Comparison of ENCODE assay signal across 15 mouse cellular contexts in the genomic region with DNA sequence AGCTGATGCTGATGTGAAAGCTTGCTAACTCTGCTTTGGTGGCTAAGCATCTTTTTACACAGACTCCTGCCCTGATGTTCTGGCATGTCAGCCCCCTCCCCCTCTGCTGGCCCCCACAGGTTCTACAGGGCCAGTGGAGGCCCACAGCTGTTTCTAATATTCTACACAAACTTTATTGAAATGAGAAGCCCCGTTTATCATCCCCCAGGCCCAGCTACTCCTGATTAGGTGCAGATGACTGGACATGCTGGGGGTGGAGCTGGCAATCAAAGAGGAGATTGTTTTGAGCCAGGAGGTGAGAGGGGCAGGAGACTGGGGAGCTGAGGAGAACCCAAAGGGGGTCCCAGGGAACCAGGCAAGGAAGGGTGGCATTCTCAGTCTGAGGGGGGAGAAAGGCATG. TPM values are rescaled to one million over a fixed set of nuclear protein-coding genes. Genes with fewer than 3 reads are reported as not detected.
A peak's percentile ranks its signal among the peaks of the same experiment; 100 is the strongest.
DNase-seq lines count a peak whose midpoint lies in the region; ATAC-seq and TF ChIP-seq lines count a peak whose summit lies in the region.
"Had no signal": no experiment of that assay in that cellular context is flagged by ENCODE, and none has a peak within 500 bp of the region (broad histone marks: within the 10 kb centered on the region; RNA-seq: fewer than 3 reads in every experiment).

No protein-coding gene starts in this region.

- no peak for ATAC-seq in hindbrain, embryonic 13.5 days (ENCODE audit: low FRiP score)
- ATAC-seq in hindbrain, embryonic 16.5 days, result no peak
- ATAC-seq in neural tube, embryonic 13.5 days (ENCODE audit: low read depth), result no peak
- no peak for ATAC-seq in kidney, embryonic 16.5 days (ENCODE audit: low FRiP score, low TSS enrichment)
- ATAC-seq: midbrain, embryonic 13.5 days had no signal

- H3K36me3 ChIP-seq in hindbrain, embryonic 13.5 days, result no peaks in the 10 kb centered on the region
- no peaks in the 10 kb centered on the region for H3K36me3 ChIP-seq in hindbrain, embryonic 16.5 days (ENCODE audit: control insufficient read depth, insufficient read depth, low read length)
- H3K36me3 ChIP-seq in neural tube, embryonic 13.5 days, result no peaks in the 10 kb centered on the region
- no peaks in the 10 kb centered on the region for H3K36me3 ChIP-seq in kidney, embryonic 16.5 days (ENCODE audit: insufficient read depth, low read length)
- H3K36me3 ChIP-seq: midbrain, embryonic 13.5 days had no signal

- 0 out of 2 replicates have a peak overlapping the region, but pooled peaks have one; percentile 35 for H3K27ac ChIP-seq in hindbrain, embryonic 13.5 days
- no peak overlapping the region for H3K27ac ChIP-seq in hindbrain, embryonic 16.5 days (ENCODE audit: low read depth, low read length)
- H3K27ac ChIP-seq in neural tube, embryonic 13.5 days (replicated peaks), result peak overlapping the region; percentile 73
- H3K27ac ChIP-seq in cerebellum, adult 2 months (ENCODE audit: insufficient read depth, low read length), result no peak overlapping the region
- no peak overlapping the region for H3K27ac ChIP-seq in kidney, embryonic 16.5 days (ENCODE audit: low read length)
- H3K27ac ChIP-seq: gastrocnemius, adult 2 months; midbrain, embryonic 13.5 days had no signal

- TF ChIP-seq CTCF in cerebellum, adult 2 months (IDR thresholded peaks at IDR 0.05; ENCODE audit: borderline replicate concordance, insufficient read depth, low read depth, low read length), result no peak

- H3K9me3 ChIP-seq in hindbrain, embryonic 13.5 days, result no peaks in the 10 kb centered on the region
- no peaks in the 10 kb centered on the region for H3K9me3 ChIP-seq in hindbrain, embryonic 16.5 days (ENCODE audit: control insufficient read depth, low read length)
- no peaks in the 10 kb centered on the region for H3K9me3 ChIP-seq in neural tube, embryonic 13.5 days
- no peaks in the 10 kb centered on the region for H3K9me3 ChIP-seq in kidney, embryonic 16.5 days (ENCODE audit: low read length)
- H3K9me3 ChIP-seq: midbrain, embryonic 13.5 days had no signal

- H3K4me2 ChIP-seq in hindbrain, embryonic 13.5 days, result no peak overlapping the region
- H3K4me2 ChIP-seq in hindbrain, embryonic 16.5 days (ENCODE audit: low read length), result no peak overlapping the region
- H3K4me2 ChIP-seq in neural tube, embryonic 13.5 days, result no peak overlapping the region
- H3K4me2 ChIP-seq in kidney, embryonic 16.5 days (replicated peaks; ENCODE audit: low read depth, low read length), result no peak overlapping the region
- H3K4me2 ChIP-seq: heart, embryonic 11.5 days; midbrain, embryonic 13.5 days had no signal

- H3K4me1 ChIP-seq in hindbrain, embryonic 13.5 days (replicated peaks), result peaks cover 4% of the 10 kb centered on the region
- peaks cover under 1% of the 10 kb centered on the region; the same call in 1 of the 2 replicates for H3K4me1 ChIP-seq in hindbrain, embryonic 16.5 days (ENCODE audit: control insufficient read depth, insufficient read depth, low read depth, low read length)
- peaks cover 8% of the 10 kb centered on the region for H3K4me1 ChIP-seq in neural tube, embryonic 13.5 days (replicated peaks)
- no peaks in the 10 kb centered on the region for H3K4me1 ChIP-seq in cerebellum, adult 2 months (ENCODE audit: control insufficient read depth, insufficient read depth, low read length)
- H3K4me1 ChIP-seq in kidney, embryonic 16.5 days (ENCODE audit: insufficient read depth, low read length), result no peaks in the 10 kb centered on the region
- H3K4me1 ChIP-seq: midbrain, embryonic 13.5 days had no signal

- no peak overlapping the region for H3K9ac ChIP-seq in hindbrain, embryonic 13.5 days
- no peak overlapping the region for H3K9ac ChIP-seq in hindbrain, embryonic 16.5 days (ENCODE audit: low read depth, low read length)
- H3K9ac ChIP-seq in neural tube, embryonic 13.5 days, result no peak overlapping the region
- H3K9ac ChIP-seq in kidney, embryonic 16.5 days (replicated peaks; ENCODE audit: low read length), result no peak overlapping the region
- H3K9ac ChIP-seq: midbrain, embryonic 13.5 days had no signal

- no peak overlapping the region for H3K4me3 ChIP-seq in hindbrain, embryonic 13.5 days
- no peak overlapping the region for H3K4me3 ChIP-seq in hindbrain, embryonic 16.5 days (ENCODE audit: low read length)
- H3K4me3 ChIP-seq in neural tube, embryonic 13.5 days, result no peak overlapping the region
- H3K4me3 ChIP-seq in cerebellum, adult 2 months (replicated peaks; ENCODE audit: insufficient read depth, low read depth, low read length), result no peak overlapping the region
- H3K4me3 ChIP-seq in kidney, embryonic 16.5 days (ENCODE audit: low read length), result no peak overlapping the region
- H3K4me3 ChIP-seq: gastrocnemius, adult 2 months; midbrain, embryonic 13.5 days had no signal

- DNase-seq in embryo, embryonic 11 days, result peak; percentile 86
- DNase-seq in forelimb bud, embryonic 11.5 days (ENCODE audit: low read depth, low spot score), result peak; percentile 89
- DNase-seq in cerebellum, adult 2 months, result no peak
- DNase-seq in Muller cell, postnatal 12 days (ENCODE audit: inconsistent ontology term), result no peak
- DNase-seq: cerebellum, postnatal 14 days; gastrocnemius, adult 2 months; kidney, postnatal 14 days; liver had no signal

- no peak for TF ChIP-seq POLR2A in cerebellum, adult 2 months (IDR thresholded peaks at IDR 0.05; ENCODE audit: borderline replicate concordance, insufficient read depth, low read length)

- 19% methylated on average over 1 of the region's 1 CpGs for WGBS in hindbrain, embryonic 13.5 days
- 15% methylated on average over 1 of the region's 1 CpGs for WGBS in hindbrain, embryonic 16.5 days
- WGBS in neural tube, embryonic 13.5 days, result 20% methylated on average over 1 of the region's 1 CpGs
- 6% methylated on average over 1 of the region's 1 CpGs for WGBS in cerebellum, adult 2 months
- WGBS in kidney, embryonic 16.5 days, result 33% methylated on average over 1 of the region's 1 CpGs

- H3K27me3 ChIP-seq in hindbrain, embryonic 13.5 days, result peaks cover 24% of the 10 kb centered on the region
- H3K27me3 ChIP-seq in hindbrain, embryonic 16.5 days (replicated peaks; ENCODE audit: control insufficient read depth, insufficient read depth, low read length), result no peaks in the 10 kb centered on the region; the same call in 1 of the 2 replicates
- H3K27me3 ChIP-seq in neural tube, embryonic 13.5 days, result no peaks in the 10 kb centered on the region
- no peaks in the 10 kb centered on the region for H3K27me3 ChIP-seq in cerebellum, adult 2 months (ENCODE audit: control insufficient read depth, insufficient read depth, low read length)
- no peaks in the 10 kb centered on the region for H3K27me3 ChIP-seq in kidney, embryonic 16.5 days (ENCODE audit: insufficient read depth, low read length)
- H3K27me3 ChIP-seq: midbrain, embryonic 13.5 days had no signal

RNA-seq across cellular contexts. Expression of gene Gm1113, which starts 11.7 kb away (rescaled TPM):
- polyA plus RNA-seq in hindbrain, embryonic 13.5 days (2015; fragmentation: Nextera tagmentation; extraction: Ambion mirVana), result not detected in 2 replicates
- not detected in 2 replicates for polyA plus RNA-seq in hindbrain, embryonic 16.5 days (2015; fragmentation: Nextera tagmentation; extraction: Ambion mirVana)
- not detected in 2 replicates for polyA plus RNA-seq in neural tube, embryonic 13.5 days (2015; fragmentation: Nextera tagmentation; extraction: Ambion mirVana)
- polyA plus RNA-seq in cerebellum, adult 2 months (2012; rRNA removed), result not detected in 2 replicates
- not detected in 2 replicates for polyA plus RNA-seq in kidney, embryonic 16.5 days (2015; fragmentation: Nextera tagmentation; extraction: Ambion mirVana)
- polyA plus RNA-seq: heart, embryonic 11.5 days; lung, embryonic 16.5 days; midbrain, embryonic 13.5 days had no signal

RNA-seq across cellular contexts. Expression of gene Ddx25, which starts 28.5 kb away (rescaled TPM):
- polyA plus RNA-seq in hindbrain, embryonic 13.5 days (2015; fragmentation: Nextera tagmentation; extraction: Ambion mirVana), result 23.5 and 24.1 TPM in 2 replicates
- polyA plus RNA-seq in hindbrain, embryonic 16.5 days (2015; fragmentation: Nextera tagmentation; extraction: Ambion mirVana), result 28.6 and 30.1 TPM in 2 replicates
- 25.1 and 25.8 TPM in 2 replicates for polyA plus RNA-seq in neural tube, embryonic 13.5 days (2015; fragmentation: Nextera tagmentation; extraction: Ambion mirVana)
- polyA plus RNA-seq in cerebellum, adult 2 months (2012; rRNA removed), result 19.2 TPM in 2 replicates
- polyA plus RNA-seq in kidney, embryonic 16.5 days (2015; fragmentation: Nextera tagmentation; extraction: Ambion mirVana), result 2.3 TPM in 2 replicates

RNA-seq across cellular contexts. Expression of gene Pus3, which starts 28.6 kb away (rescaled TPM):
- polyA plus RNA-seq in hindbrain, embryonic 13.5 days (2015; fragmentation: Nextera tagmentation; extraction: Ambion mirVana), result 15.1 and 18.1 TPM in 2 replicates
- 14.1 and 15.2 TPM in 2 replicates for polyA plus RNA-seq in hindbrain, embryonic 16.5 days (2015; fragmentation: Nextera tagmentation; extraction: Ambion mirVana)
- 15.9 and 17.7 TPM in 2 replicates for polyA plus RNA-seq in neural tube, embryonic 13.5 days (2015; fragmentation: Nextera tagmentation; extraction: Ambion mirVana)
- polyA plus RNA-seq in cerebellum, adult 2 months (2012; rRNA removed), result 13.1 and 13.7 TPM in 2 replicates
- 20.6 and 24.0 TPM in 2 replicates for polyA plus RNA-seq in kidney, embryonic 16.5 days (2015; fragmentation: Nextera tagmentation; extraction: Ambion mirVana)

RNA-seq across cellular contexts. Expression of gene Pate2, which starts 40.3 kb away (rescaled TPM):
- 1.5 and 2.2 TPM in 2 replicates for polyA plus RNA-seq in hindbrain, embryonic 13.5 days (2015; fragmentation: Nextera tagmentation; extraction: Ambion mirVana)
- 0.73 and 0.77 TPM in 2 replicates for polyA plus RNA-seq in hindbrain, embryonic 16.5 days (2015; fragmentation: Nextera tagmentation; extraction: Ambion mirVana)
- polyA plus RNA-seq in neural tube, embryonic 13.5 days (2015; fragmentation: Nextera tagmentation; extraction: Ambion mirVana), result 1.1 and 1.6 TPM in 2 replicates
- 0.31 and 0.32 TPM in 2 replicates for polyA plus RNA-seq in cerebellum, adult 2 months (2012; rRNA removed)
- polyA plus RNA-seq in kidney, embryonic 16.5 days (2015; fragmentation: Nextera tagmentation; extraction: Ambion mirVana), result 0.57 and 0.84 TPM in 2 replicates

RNA-seq across cellular contexts. Expression of gene Hyls1, which starts 40.4 kb away (rescaled TPM):
- polyA plus RNA-seq in hindbrain, embryonic 13.5 days (2015; fragmentation: Nextera tagmentation; extraction: Ambion mirVana), result 19.7 and 21.3 TPM in 2 replicates
- 14.8 and 17.6 TPM in 2 replicates for polyA plus RNA-seq in hindbrain, embryonic 16.5 days (2015; fragmentation: Nextera tagmentation; extraction: Ambion mirVana)
- polyA plus RNA-seq in neural tube, embryonic 13.5 days (2015; fragmentation: Nextera tagmentation; extraction: Ambion mirVana), result 18.6 and 21.2 TPM in 2 replicates
- 7.7 and 8.6 TPM in 2 replicates for polyA plus RNA-seq in cerebellum, adult 2 months (2012; rRNA removed)
- 15.3 and 16.4 TPM in 2 replicates for polyA plus RNA-seq in kidney, embryonic 16.5 days (2015; fragmentation: Nextera tagmentation; extraction: Ambion mirVana)

Comparison
In these comparisons a context has a peak if more than half of its experiments do, and no peak if none do; other contexts are left out.
1. H3K27ac ChIP-seq: peak in hindbrain, embryonic 13.5 days (single experiment) and neural tube, embryonic 13.5 days (single experiment); none in hindbrain, embryonic 16.5 days (single experiment), cerebellum, adult 2 months (single experiment) and kidney, embryonic 16.5 days (single experiment).
2. DNase-seq: peak in embryo, embryonic 11 days (single experiment) and forelimb bud, embryonic 11.5 days (single experiment); none in cerebellum, adult 2 months (0 of 2) and Muller cell, postnatal 12 days (single experiment).